Mouse (Mus musculus) lung, embryonic 16.5 days (tissue): ENCODE data around the gene Amn1. TPM values are rescaled to one million over a fixed set of nuclear protein-coding genes. Genes with fewer than 3 reads are reported as not detected.
"Not testable (repeated sequence)": the region's sequence is repeated elsewhere in the genome, so short reads cannot be mapped to it uniquely, and the experiment has no call there.

ENCODE experiments used
- ATAC-seq: fragments of 200-750 bp; cut with Nextera tagmentation; 2 replicates; pipeline ENCODE4 v1.8.0; 2017; ENCODE audit warnings: low read depth, mild to moderate bottlenecking, moderate library complexity
- H3K27ac ChIP-seq: fragments of 300-500 bp; sonication (generic); 2 replicates; pipeline ENCODE4 v1.5.1; 2014; ENCODE audit warnings: mild to moderate bottlenecking, control low read depth, low read length
- H3K27me3 ChIP-seq: fragments of 300-500 bp; sonication (generic); 2 replicates; pipeline ENCODE4 v1.6.1; 2014; ENCODE audit warnings: low read depth, low read length, mixed read lengths; ENCODE audit not compliant: control insufficient read depth, insufficient read depth
- H3K36me3 ChIP-seq: fragments of 300-500 bp; sonication (generic); 2 replicates; pipeline ENCODE4 v1.6.1; 2014; ENCODE audit warnings: low read length; ENCODE audit not compliant: control insufficient read depth, insufficient read depth
- H3K4me1 ChIP-seq: fragments of 300-500 bp; sonication (generic); replicated peaks from 2 replicates; pipeline ENCODE4 v1.6.1; 2014; ENCODE audit warnings: low read length, mixed read lengths; ENCODE audit not compliant: control insufficient read depth, insufficient read depth
- H3K4me2 ChIP-seq: fragments of 300-500 bp; sonication (generic); 2 replicates; pipeline ENCODE4 v1.6.1; 2014; ENCODE audit warnings: low read depth, low read length, control low read depth
- H3K4me3 ChIP-seq: fragments of 300-500 bp; sonication (generic); 2 replicates; pipeline ENCODE4 v1.5.1; 2014; ENCODE audit warnings: mild to moderate bottlenecking, low read length, control low read depth
- H3K9ac ChIP-seq: fragments of 300-500 bp; sonication (generic); 2 replicates; pipeline ENCODE4 v1.6.1; 2014; ENCODE audit warnings: low read length, control low read depth
- H3K9me3 ChIP-seq: fragments of 300-500 bp; sonication (generic); 2 replicates; pipeline ENCODE4 v1.6.1; 2016; ENCODE audit warnings: low read length; ENCODE audit not compliant: control insufficient read depth
- WGBS: fragments of 180-500 bp; shearing (Covaris S2); extraction: QIAGEN DNeasy Blood & Tissue Kit; methylation state at CpG from one replicate; pipeline ENCODE4 v1.1.7; 2014; 5-methylcytosine and 5-hydroxymethylcytosine counted together
- polyA plus RNA-seq: library from polyadenylated mRNA; unstranded; fragments of >200 nt; fragmentation: Nextera tagmentation; extraction: Ambion mirVana; gene quantifications from 2 replicates; pipeline ENCODE4 v1.2.1, GENCODE M21; 2015

Gene Amn1
- polyA plus RNA-seq, 1 experiment from 2014 or later = 25.9 TPM

DNA sequence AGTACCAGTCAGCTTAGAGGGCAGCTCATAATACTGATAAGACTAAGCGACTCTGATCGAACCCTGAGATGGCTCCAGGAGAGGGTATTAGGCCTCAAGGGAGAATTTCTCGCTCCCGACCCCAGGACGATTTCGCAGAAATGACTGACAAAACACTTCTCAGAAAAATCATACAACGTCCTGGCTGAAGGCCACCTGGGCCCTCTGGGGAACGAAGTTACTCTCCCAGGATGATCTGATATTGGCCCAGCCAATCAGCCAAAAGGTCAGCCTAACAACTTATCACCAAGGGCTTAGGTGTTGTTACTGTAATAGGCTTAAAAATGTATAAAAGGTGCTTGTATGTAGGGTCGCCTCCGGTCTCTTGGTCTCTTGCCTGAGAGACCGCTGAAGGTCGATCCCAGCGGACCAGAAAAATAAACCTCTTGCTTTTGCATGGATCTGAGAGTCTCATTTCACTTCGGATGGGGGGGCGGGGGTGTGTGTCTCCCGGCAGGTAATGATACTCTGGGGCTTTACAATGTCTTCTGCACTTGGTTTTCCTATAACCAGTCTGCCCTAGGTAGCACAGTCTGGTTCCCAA, 919 bp upstream of the Amn1 start:
- Histone ChIP-seq H3K27ac (no peak overlapping the region), H3K9me3 (no peaks in the 10 kb centered on the region), H3K9ac (peak overlapping the region; percentile 67; the same call in 1 of the 2 replicates), H3K27me3 (no peaks in the 10 kb centered on the region), H3K4me1 (peaks cover 10% of the 10 kb centered on the region), H3K4me2 (peak overlapping the region; percentile 69; the same call in 1 of the 2 replicates), H3K36me3 (no peaks in the 10 kb centered on the region), H3K4me3 (no peak overlapping the region)
- WGBS = 94% methylated on average over 16 of the region's 16 CpGs
- no peak for ATAC-seq

DNA sequence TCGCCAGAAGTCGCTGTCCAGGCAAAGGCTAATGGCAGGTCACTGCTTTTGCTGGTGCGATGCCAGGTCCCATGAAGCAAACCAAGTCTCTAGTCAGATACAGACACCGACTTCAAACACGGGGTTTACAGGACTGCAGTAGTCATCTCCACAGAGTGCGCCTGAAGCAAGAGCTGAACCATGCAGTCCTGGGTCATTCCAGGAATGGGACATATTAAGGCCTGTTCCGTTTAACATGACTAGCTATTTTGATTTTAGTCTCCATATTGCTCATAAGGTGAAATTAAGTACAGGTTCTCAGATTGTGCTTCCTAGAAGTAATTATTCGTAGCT, 379 bp upstream of the Amn1 start:
- H3K9me3 ChIP-seq = no peaks in the 10 kb centered on the region
- peak overlapping the region; percentile 69 for H3K4me2 ChIP-seq
- H3K27ac ChIP-seq = peak overlapping the region; percentile 50
- peak; percentile 72 for ATAC-seq
- H3K9ac ChIP-seq = peak overlapping the region; percentile 67
- H3K36me3 ChIP-seq = peaks cover under 1% of the 10 kb centered on the region
- peaks cover 10% of the 10 kb centered on the region for H3K4me1 ChIP-seq
- peak overlapping the region; percentile 94 for H3K4me3 ChIP-seq
- WGBS = 34% methylated on average over 8 of the region's 8 CpGs
- no peaks in the 10 kb centered on the region for H3K27me3 ChIP-seq

DNA sequence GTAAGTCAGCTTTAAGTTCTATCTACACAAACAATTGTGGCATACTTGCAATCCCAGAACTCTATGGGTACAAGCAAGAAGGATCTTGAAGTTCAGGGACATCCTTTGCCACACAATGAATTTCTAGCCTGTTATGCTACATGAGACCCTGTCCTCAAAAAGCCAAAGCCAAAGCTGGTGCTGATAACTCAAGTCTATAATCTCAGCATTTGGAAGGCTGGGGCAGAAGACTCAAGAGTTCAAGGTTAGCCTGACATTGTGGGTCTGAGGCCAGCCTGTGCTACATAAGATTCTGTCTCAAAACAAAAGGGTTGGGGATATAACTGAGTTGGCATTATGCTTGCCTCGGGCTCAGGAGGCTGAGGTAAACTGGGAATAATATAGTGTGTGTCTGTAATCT, 1.1 kb downstream of the Amn1 start:
- peak overlapping the region; percentile 27; the same call in 1 of the 2 replicates for H3K9ac ChIP-seq
- peak overlapping the region; percentile 94 for H3K4me3 ChIP-seq
- H3K4me2 ChIP-seq = peak overlapping the region; percentile 70
- no peaks in the 10 kb centered on the region; the same call in 1 of the 2 replicates for H3K9me3 ChIP-seq
- no peaks in the 10 kb centered on the region for H3K27me3 ChIP-seq
- ATAC-seq = no peak
- peaks cover 13% of the 10 kb centered on the region for H3K36me3 ChIP-seq
- WGBS = 63% methylated on average over 1 of the region's 1 CpGs
- peaks cover 10% of the 10 kb centered on the region for H3K4me1 ChIP-seq
- H3K27ac ChIP-seq = no peak overlapping the region

DNA sequence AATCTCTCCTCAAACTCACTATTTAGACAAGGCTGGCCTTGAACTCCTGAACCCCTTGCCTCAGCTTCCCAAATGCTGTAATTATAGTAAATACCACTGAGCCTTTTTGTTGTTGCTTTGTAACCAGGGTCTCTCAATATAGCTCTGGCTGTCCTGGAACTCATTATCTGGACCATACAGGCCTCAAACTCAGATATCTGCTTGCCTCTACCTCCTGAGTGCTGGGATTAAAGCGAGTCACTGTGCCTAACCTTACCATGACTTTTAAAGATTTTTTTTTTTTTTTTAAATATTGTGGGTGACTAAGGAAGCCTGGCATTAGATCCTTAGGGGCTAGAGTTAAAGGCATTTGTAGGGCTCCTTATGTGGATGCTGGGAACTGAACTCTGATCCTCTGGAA, 4.5 kb downstream of the Amn1 start:
- WGBS = 97% methylated on average over 1 of the region's 1 CpGs
- no peak overlapping the region for H3K4me3 ChIP-seq
- no peak for ATAC-seq
- H3K4me1 ChIP-seq = peaks cover 10% of the 10 kb centered on the region
- H3K27ac ChIP-seq = no peak overlapping the region
- peaks cover 25% of the 10 kb centered on the region for H3K36me3 ChIP-seq
- no peak overlapping the region for H3K4me2 ChIP-seq
- no peaks in the 10 kb centered on the region for H3K27me3 ChIP-seq
- H3K9ac ChIP-seq = no peak overlapping the region
- no peaks in the 10 kb centered on the region; the same call in 1 of the 2 replicates for H3K9me3 ChIP-seq

DNA sequence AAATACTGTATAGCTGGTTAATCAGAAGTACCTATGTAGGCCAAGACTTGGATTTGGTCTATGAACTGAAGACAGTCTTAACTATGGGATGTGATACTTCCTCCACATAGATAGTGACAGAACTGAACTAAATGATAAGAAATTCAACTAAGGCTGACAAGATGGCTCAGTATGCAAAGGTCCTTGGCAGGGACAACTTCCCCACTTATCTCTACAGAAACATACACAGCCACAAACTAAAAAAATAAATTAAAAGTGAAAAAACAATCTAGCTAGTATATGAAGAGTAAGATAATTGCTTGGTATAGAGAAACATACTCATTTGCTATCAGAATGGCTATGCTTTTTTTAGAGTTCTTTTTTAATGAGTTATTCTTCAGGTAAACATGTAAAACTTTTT, 9.4 kb downstream of the Amn1 start:
- no peak for ATAC-seq
- H3K4me3 ChIP-seq = no peak overlapping the region
- H3K9me3 ChIP-seq = no peaks in the 10 kb centered on the region; the same call in 1 of the 2 replicates
- no peak overlapping the region for H3K27ac ChIP-seq
- peaks cover 40% of the 10 kb centered on the region for H3K36me3 ChIP-seq
- no peak overlapping the region for H3K9ac ChIP-seq
- no peaks in the 10 kb centered on the region for H3K27me3 ChIP-seq
- no peak overlapping the region for H3K4me2 ChIP-seq
- no peaks in the 10 kb centered on the region for H3K4me1 ChIP-seq

DNA sequence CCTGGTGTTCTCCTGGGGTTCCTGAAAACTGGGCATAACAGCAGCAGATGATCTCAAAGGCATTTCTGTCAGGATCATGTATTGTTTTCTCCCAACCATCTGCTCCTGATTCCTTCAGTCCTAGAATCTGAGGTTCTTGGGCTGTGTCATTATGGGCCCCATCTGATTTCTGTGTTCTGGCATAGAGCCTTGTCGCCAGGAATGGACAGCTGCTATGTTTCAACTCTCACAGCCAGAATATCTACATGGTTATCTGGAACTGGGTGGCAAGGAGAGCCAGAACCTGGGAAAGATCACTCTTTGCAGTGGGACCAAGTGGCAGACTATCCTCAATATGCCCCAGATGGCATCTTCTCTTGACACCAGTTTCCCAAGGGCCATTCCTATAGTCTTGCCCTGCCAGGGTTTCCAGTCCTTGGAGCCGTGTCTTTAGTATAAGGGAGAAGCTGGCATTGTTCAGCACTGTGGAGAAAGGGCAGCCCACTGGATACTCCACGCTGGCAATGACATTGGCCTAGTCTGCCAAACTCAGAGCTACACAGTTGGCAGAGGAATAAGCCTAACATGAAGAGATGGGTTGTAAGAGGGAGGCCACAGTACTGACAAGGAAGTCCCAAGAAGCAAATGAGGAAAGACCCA, 13.5 kb downstream of the Amn1 start:
- no peak overlapping the region for H3K9ac ChIP-seq
- H3K9me3 ChIP-seq = no peaks in the 10 kb centered on the region
- no peak overlapping the region for H3K27ac ChIP-seq
- H3K4me1 ChIP-seq = no peaks in the 10 kb centered on the region
- H3K36me3 ChIP-seq = peaks cover 23% of the 10 kb centered on the region
- WGBS = 72% methylated on average over 3 of the region's 3 CpGs
- ATAC-seq = peak; percentile 66
- no peak overlapping the region for H3K4me2 ChIP-seq
- H3K4me3 ChIP-seq = no peak overlapping the region
- H3K27me3 ChIP-seq = no peaks in the 10 kb centered on the region

DNA sequence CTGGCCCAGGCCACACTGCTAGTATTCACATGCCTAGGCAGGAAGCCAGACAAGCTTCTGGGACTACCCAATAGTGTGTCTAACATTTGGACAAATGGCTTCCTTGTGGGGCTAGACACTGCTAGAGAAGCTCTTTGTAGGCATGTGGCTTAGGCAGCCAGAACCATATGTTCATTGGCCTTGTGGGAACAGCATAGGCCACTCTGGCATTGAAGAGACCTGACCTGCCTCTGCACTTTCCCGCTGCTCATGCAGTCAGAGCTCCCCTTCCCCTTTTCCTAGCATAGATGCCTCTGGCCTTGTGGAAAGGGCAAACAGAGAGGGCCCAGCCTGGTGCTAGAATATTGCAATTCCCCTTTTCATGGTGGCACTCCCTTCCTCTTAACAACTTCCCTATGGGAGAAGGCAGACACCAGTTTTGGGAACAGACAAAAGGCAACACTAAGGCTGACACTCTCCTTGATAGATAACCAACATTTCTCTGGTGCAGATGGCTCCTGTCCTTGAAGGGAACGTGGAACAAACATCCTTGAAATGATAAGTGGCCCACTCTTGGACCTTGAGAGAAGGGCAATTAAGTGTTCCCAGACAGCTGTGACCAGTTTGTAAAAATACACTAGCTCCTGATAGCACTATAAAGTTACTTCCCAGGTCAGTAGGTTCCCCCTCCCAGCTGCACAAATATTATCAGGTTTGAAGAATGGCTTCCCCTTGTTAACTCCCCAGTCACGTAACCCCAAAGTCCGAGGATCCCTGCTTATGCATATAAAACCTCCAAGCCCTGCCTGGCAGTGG, 14.5 kb downstream of the Amn1 start:
- H3K27me3 ChIP-seq = no peaks in the 10 kb centered on the region
- 35% methylated on average over 4 of the region's 4 CpGs for WGBS
- H3K27ac ChIP-seq = no peak overlapping the region
- H3K4me3 ChIP-seq = no peak overlapping the region
- H3K9ac ChIP-seq = no peak overlapping the region
- H3K36me3 ChIP-seq = peaks cover 17% of the 10 kb centered on the region
- H3K9me3 ChIP-seq = no peaks in the 10 kb centered on the region
- no peak overlapping the region for H3K4me2 ChIP-seq
- ATAC-seq = peak; percentile 34; the same call in 1 of the 2 replicates
- no peaks in the 10 kb centered on the region for H3K4me1 ChIP-seq

DNA sequence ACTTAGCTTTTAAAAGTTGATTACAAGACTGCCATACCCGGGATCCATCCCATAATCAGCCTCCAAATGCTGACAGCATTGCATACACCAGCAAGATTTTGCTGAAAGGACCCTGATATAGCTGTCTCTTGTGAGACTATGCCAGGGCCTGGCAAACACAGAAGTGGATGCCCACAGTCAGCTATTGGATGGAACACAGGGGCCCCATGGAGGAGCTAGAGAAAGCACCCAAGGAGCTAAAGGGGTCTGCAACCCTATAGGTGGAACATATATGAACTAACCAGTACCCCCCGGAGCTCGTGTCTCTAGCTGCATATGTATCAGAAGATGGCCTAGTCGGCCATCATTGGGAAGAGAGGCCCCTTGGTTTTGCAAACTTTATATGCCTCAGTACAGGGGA, 18.5 kb downstream of the Amn1 start:
- not testable (repeated sequence) for ATAC-seq, H3K4me2 ChIP-seq
- H3K36me3 ChIP-seq = peaks cover 21% of the 10 kb centered on the region

DNA sequence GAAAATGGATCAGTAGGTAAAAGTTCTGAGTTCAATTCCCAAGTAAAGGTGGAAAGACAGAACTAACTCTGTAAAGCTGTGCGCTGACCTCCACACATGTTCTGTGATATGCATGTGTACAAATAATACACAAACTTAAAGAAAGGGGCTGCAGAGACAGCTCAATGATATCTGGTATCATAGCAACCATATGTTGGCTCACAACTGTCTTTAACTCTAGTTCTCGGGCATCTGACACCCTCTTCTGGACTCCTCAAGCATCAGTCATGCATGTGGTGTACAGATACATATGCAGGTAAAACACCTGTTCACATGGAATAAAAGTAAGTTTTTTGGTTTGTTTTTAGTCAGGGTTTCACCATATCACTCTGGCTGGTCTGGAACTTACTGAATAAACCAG, 20.1 kb downstream of the Amn1 start:
- Histone ChIP-seq H3K27me3 (no peaks in the 10 kb centered on the region), H3K27ac (no peak overlapping the region), H3K9me3 (peaks cover 7% of the 10 kb centered on the region), H3K9ac (no peak overlapping the region), H3K4me3 (no peak overlapping the region), H3K36me3 (peaks cover 21% of the 10 kb centered on the region), H3K4me2 (no peak overlapping the region), H3K4me1 (no peaks in the 10 kb centered on the region)
- 84% methylated on average over 2 of the region's 2 CpGs for WGBS
- ATAC-seq = no peak

More for the DNA sequence above, 18.5 kb downstream of the Amn1 start:
- not testable (repeated sequence) for H3K4me1 ChIP-seq, H3K4me3 ChIP-seq, H3K27ac ChIP-seq, H3K9me3 ChIP-seq, H3K9ac ChIP-seq, H3K27me3 ChIP-seq
- WGBS = 77% methylated on average over 4 of the region's 4 CpGs
